Mouse (Mus musculus) layer of hippocampus, adult 18-20 months (tissue): ENCODE measurements around the gene Kcnk18. TPM values are rescaled to one million over a fixed set of nuclear protein-coding genes. Genes with fewer than 3 reads are reported as not detected.

ENCODE experiments used
- DNase-seq, 2 experiments: peaks; one replicate each; pipeline ENCODE4 v3.0.0; 2022; ENCODE audit warnings: low spot score in 2 of 2
- total RNA-seq, 2 experiments: library from RNA; stranded (reverse); gene quantifications; 2 replicates each; pipeline ENCODE4 v1.2.3; 2021

Gene Kcnk18
- total RNA-seq, 2 experiments from 2014 or later: not detected

- DNase-seq: no peak
Measured at GRCm38 (mm10) chr19:59280841-59281240, 61.8 kb downstream of the Kcnk18 start.

GRCm38 (mm10) chr19:59282001-59282400 is 63.0 kb downstream of the Kcnk18 start:
- no peak for DNase-seq

Other genes with a start within 250 kb of the Kcnk18 start
- gene Shtn1, start 143.1 kb upstream of the Kcnk18 start, total RNA-seq: 10 to 100 TPM; 20.2 to 22.9 TPM
- gene Vax1, start 49.2 kb upstream of the Kcnk18 start, total RNA-seq: 1 to 10 TPM in 1 of 2 experiments, under 1 TPM in 1; 0.62 to 1.7 TPM
- under 1 TPM; 0.86 to 0.92 TPM for gene Slc18a2, start 41.7 kb downstream of the Kcnk18 start, total RNA-seq
- gene Rps12-ps3, start 103.1 kb downstream of the Kcnk18 start, total RNA-seq: 100 to 1,000 TPM; 290 to 310 TPM
- gene Pdzd8, start 126.6 kb downstream of the Kcnk18 start, total RNA-seq: 10 to 100 TPM; 49.7 to 52.6 TPM
- 10 to 100 TPM; 29.4 to 31.3 TPM for gene Emx2, start 239.2 kb downstream of the Kcnk18 start, total RNA-seq